Mouse (Mus musculus) testis, postnatal 14 days (tissue): Measurements from ENCODE around the gene Ptch1.

ENCODE experiments used
- DNase-seq: peaks from one replicate; pipeline ENCODE4 v3.0.0; 2021; ENCODE audit warnings: low spot score

Ptch1 gene

GRCm38 (mm10) chr13:63534981-63535380, 38.4 kb downstream of the Ptch1 start:
- DNase-seq: no peak

GRCm38 (mm10) chr13:63530857-63531256, 42.5 kb downstream of the Ptch1 start:
- no peak for DNase-seq

- no peak for DNase-seq
These were observed 43.0 kb downstream of the Ptch1 start for GRCm38 (mm10) chr13:63530371-63530764.

DNA sequence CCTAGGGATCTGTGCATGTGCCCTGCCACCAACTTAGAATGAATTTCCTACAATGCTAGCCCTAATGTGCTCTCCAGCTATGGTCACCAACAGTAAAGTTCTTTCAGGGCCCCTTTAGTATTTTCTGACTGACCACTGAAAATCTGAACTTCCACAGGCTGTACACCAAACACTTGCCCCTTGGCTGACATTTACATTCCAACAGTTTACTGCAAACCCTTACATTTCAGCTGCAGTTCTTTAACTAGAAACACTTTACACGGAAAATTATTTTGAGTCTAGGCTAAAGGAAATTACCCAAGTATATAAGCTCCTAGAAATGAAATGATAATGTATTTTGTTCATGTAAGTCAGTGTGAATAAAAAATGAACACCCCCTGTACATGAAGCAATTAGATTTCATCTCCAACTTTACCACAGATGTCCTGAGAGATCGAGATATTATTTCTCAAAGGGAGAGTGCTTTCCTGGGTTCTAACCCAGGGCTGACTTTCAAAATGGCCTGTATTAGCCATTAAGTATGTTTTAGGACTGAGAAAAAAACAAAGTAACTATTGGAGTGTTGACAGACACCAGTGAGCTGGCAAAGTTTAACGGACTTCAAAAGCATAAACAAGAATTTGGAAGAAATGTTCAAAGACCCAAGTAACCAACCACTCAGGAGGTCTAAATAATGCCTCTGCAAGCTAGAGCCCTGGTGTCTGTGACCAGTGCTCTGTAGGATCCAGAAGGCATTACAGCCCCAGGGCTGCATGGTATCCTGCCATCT, 43.6 kb downstream of the Ptch1 start:
- no peak for DNase-seq

GRCm38 (mm10) chr13:63528852-63529251, 44.5 kb downstream of the Ptch1 start:
- DNase-seq: no peak

GRCm38 (mm10) chr13:63528164-63528675, 45.2 kb downstream of the Ptch1 start:
- DNase-seq: no peak

GRCm38 (mm10) chr13:63525571-63526197, 47.7 kb downstream of the Ptch1 start:
- DNase-seq: no peak

DNA sequence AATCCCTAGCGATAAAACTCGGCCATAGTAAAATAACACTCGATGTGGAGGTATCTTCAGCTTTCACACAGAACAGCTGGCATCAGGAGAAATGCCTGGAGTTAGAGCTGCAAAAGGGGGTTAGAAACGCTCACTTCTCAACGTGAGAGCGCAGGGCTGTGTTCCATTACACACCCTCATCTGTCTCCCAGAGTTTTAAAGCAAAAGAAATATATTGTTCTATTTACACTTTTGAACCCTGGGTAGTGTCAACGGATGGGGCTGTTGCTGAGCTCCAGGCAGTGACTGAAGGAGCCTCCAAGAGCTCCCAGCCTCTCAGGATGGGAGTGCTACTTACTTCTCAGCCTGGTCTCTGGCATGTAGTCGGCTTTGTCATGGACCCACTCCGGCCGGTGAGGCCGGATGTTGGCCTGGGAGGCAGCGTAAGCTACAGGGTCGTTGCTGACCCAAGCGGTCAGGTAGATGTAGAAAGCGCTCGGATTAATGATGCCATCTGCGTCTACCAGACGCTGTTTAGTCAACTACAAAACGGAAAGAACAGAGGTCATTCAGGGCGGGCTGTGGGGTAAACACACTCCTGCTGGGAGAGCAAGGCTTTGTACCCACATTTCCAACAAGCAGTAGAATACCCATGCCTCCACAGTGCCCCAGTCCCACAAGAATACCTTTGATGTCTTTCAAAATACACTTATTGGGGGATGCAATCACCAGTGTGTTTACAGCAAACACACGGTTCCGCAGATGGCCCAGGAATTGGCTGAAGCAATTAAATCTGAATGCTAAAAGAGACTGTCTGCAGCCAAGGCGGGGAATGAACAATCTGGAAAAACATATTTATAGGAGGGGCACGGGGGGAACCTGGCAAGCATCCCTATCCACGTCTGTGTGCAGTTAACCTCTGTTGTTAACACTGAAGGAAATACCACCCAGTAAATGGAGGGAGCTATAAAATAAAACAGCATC, 48.5 kb downstream of the Ptch1 start:
- no peak for DNase-seq

DNA sequence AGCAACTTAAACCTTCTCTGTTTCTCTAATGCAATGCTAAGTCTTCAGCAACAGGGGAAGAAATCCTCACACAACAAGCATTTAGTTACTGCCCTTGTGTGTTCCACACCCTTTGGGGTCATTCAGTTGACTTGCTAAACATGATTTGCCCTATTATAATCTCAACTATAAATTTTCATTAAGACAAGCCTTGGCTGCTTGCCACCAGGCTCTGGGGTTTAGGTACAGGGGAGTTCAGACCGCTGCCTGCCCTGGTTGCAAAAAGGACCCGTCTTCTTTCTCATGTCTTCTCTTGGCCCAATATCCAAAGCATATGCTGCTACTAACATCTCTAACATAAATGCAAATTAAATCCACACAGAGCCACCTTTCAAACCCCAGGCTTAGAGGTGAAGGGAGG, 49.3 kb downstream of the Ptch1 start:
- no peak for DNase-seq

DNA sequence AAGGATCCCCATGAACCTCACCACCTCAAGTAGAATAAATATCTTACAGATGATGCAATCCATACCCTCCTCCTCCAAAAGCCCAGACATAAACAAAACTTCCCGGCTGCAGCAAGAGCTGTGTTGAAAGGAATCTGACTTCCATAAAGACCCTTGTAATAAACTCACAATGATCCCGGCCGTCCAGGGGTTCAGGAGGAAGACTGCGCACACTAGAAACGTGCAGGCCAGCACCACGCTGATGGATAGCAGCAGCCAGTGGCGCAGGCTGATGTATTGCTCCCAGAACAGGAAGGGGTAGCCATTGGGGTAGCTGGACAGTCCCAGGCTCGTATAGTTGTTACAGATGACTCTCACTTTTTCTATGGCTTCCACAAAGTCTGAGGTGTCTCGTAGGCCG, 50.6 kb downstream of the Ptch1 start:
- no peak for DNase-seq

- DNase-seq: no peak
These were observed 53.3 kb downstream of the Ptch1 start for GRCm38 (mm10) chr13:63520110-63520509.

DNA sequence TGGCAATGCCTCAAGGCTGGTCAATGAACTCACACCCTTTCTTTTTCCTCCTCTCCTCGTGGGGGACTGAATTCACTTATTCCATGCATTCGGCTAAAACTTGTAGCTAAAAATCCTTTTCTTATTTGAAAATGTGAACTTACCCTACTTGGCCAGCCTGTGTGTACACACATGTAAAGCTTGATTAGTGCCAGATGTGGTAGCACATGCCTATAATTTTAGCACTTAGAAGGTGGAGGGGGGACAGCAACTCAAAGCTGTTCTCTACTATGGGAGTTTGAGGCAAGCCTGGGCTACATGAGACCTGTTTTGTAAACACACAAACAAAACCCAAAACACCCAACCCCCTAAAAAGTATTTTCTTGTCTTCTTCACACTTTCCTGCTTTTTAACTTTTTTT, 56.9 kb downstream of the Ptch1 start:
- no peak for DNase-seq

DNA sequence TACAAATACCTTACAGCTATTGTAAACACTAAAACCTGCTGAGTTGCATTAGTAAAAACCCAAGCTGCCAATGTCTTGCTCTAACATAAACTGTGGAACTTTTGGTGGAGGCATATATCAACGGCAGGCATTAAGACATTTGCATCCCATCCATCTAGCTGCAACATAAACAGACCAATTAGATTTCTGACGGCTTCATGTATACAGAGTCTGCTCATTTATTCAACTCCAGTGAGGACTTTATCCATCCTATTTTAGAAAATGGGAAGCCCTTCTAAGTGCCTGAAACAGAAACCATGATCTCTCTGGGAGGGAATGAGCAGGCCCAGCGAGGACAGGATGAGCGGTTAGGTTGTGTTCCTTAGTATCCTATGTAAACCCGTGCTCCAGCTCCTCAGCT, 57.9 kb downstream of the Ptch1 start:
- no peak for DNase-seq

DNA sequence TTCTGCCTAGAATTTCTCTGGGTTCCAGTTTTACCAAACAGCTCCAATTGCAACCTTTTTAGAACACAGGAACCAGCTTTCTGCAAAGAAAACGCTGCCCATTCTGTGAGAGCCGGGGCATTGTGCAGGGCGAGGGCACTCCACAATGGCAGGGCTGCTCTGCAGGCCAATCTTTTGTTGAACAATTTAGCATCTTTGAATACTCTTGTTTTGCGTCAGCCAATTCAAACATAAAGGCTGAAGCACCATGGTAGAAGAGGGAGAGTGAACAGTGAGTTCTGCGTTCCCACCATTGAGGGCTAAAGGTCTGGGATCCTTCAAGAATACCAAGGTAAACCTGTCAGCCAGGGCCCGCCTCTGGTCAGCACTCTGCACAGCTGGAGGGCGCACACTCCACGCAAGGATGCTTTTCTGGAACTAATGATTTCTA, 58.5 kb downstream of the Ptch1 start:
- DNase-seq: no peak

DNA sequence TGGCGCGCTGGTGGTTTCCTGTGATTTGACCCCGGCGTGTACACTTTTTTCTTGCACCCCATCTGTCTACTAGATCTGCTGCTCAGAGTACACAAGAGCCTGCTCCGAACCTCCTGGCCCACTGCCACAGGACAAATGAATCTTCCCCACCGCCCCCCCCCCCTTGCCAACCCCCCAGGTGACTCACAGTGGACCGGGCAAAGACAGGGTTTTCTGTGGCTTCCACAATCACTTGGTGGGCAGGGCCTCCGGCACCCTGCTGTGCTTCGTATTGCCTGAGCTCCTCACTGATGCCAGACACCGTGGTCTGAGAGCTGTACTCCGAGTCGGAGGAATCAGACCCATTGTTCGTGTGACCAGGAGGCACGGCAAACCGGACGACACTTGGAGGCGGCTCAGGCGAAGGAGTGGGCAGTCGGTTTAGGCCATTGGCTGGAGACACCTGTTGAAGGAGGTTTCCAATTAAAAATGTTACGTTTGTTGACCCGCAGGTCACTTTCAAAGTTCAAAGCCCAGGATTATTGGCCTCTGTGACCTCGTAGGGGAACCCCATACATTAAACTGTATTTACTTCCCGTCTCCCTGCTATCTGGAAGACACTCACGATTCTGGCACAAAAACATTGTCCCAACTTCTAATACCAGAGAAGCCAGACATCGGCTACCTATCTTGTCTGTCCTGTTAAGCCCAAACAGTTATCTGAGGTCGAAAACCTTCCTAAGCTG, 59.9 kb downstream of the Ptch1 start:
- no peak for DNase-seq

- no peak for DNase-seq
These were observed 61.0 kb downstream of the Ptch1 start for GRCm38 (mm10) chr13:63512411-63512810.

- no peak for DNase-seq
These were observed 65.6 kb downstream of the Ptch1 start for GRCm38 (mm10) chr13:63507821-63508220.

- DNase-seq: no peak
These were observed 66.3 kb downstream of the Ptch1 start for GRCm38 (mm10) chr13:63507001-63507556.

DNA sequence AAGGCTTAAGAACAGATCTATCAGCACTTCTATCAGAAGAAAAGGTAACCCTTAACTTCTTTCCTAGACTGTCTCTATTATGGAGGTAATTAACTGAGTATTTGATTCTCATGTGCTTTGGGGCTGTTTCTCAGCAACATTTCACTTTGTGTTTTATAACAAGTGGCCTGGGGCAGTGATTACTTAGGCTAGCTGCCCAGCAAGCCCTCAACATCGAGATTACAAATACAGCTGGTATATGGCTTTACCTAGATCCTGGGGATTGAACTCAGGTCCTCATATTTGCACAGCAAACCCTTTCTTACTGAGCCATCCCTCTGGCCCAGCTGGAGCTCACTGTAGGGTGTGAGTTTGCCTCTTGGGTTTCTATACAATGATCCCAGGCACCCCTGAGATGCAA, 67.0 kb downstream of the Ptch1 start:
- DNase-seq: no peak

DNA sequence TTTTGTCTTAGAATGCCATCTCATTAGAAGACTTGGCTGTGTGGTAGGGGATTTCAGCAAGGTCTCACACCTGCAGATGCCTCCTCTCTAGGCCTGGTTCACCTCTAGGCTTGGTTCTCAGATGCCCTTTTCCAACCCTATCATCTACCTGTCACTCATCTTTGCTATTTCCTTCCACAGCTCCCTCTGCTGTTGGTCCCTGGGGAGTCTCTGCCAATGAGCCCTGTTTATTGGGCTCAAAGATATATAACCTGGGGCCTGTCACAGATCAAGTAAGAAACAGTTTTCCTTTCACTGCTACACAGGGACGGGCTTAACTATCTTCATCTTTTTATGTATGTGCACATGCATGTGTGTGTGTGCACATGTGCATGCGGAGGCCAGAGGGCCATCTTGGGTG, 71.0 kb downstream of the Ptch1 start:
- DNase-seq: no peak

- DNase-seq: no peak
These were observed 73.9 kb downstream of the Ptch1 start for GRCm38 (mm10) chr13:63499489-63499888.
